Mouse (Mus musculus) midbrain, embryonic 15.5 days (tissue): Measurements from ENCODE around the gene Notch3. TPM values are rescaled to one million over a fixed set of nuclear protein-coding genes. Genes with fewer than 3 reads are reported as not detected.

Source experiments
- polyA plus RNA-seq: library from polyadenylated mRNA; unstranded; fragments of >200 nt; fragmentation: Nextera tagmentation; extraction: Ambion mirVana; gene quantifications from 2 replicates; pipeline ENCODE4 v1.2.1, GENCODE M21; 2015

Notch3 gene
- polyA plus RNA-seq, 1 experiment from 2014 or later = 7.9 TPM

Other genes starting within 250 kb of the Notch3 start
- gene Rrp1b, start 130.8 kb downstream of the Notch3 start, polyA plus RNA-seq = 42.4 and 42.7 TPM in 2 replicates
- gene Hsf2bp, start 130.5 kb downstream of the Notch3 start, polyA plus RNA-seq = 0.63 and 0.75 TPM in 2 replicates
- gene Ephx3, start 22.7 kb upstream of the Notch3 start, polyA plus RNA-seq = 0.22 and 0.35 TPM in 2 replicates
- gene Brd4, start 117.9 kb upstream of the Notch3 start, polyA plus RNA-seq = 95.3 and 95.5 TPM in 2 replicates
- gene Akap8, start 154.4 kb upstream of the Notch3 start, polyA plus RNA-seq = 108 and 114 TPM in 2 replicates
- gene Akap8l, start 183.8 kb upstream of the Notch3 start, polyA plus RNA-seq = 182 and 187 TPM in 2 replicates
- 46.7 and 47.8 TPM in 2 replicates for gene Wiz, start 222.6 kb upstream of the Notch3 start, polyA plus RNA-seq
- gene Rasal3, start 236.7 kb upstream of the Notch3 start, polyA plus RNA-seq = 0.54 and 0.74 TPM in 2 replicates